Mouse (Mus musculus) CH12.LX (cell line): Measurements from ENCODE around the gene Pgam2. TPM values are rescaled to one million over a fixed set of nuclear protein-coding genes. Genes with fewer than 3 reads are reported as not detected.

Experiments
- DNase-seq: peaks from one replicate; pipeline ENCODE4 v3.0.0-alpha.2; 2013; ENCODE audit errors: extremely low read depth
- H3K27ac ChIP-seq: 2 replicates; pipeline ENCODE4 v1.5.1; 2012; ENCODE audit warnings: low read depth, mild to moderate bottlenecking, control low read depth, moderate library complexity; ENCODE audit not compliant: insufficient read depth
- H3K27me3 ChIP-seq: replicated peaks from 2 replicates; pipeline ENCODE3; 2012; ENCODE audit warnings: inconsistent platforms
- H3K36me3 ChIP-seq, 2 experiments: replicated peaks in 1 of 2; 2 replicates each; pipeline versions ENCODE3 to v1.6.1; 2012; ENCODE audit warnings: inconsistent platforms in 1 of 2, low read length in 1 of 2, mild to moderate bottlenecking in 1 of 2, mixed read lengths in 1 of 2, moderate library complexity in 1 of 2; ENCODE audit not compliant: control insufficient read depth in 1 of 2, insufficient read depth in 1 of 2
- H3K4me1 ChIP-seq, 2 experiments: 2 replicates each; pipeline ENCODE4 v1.6.1; 2012; ENCODE audit warnings: inconsistent platforms in 1 of 2, moderate library complexity in 1 of 2; ENCODE audit not compliant: insufficient read depth in 2 of 2, control insufficient read depth in 1 of 2
- H3K4me2 ChIP-seq: 2 replicates; pipeline ENCODE4 v1.6.1; 2012; ENCODE audit warnings: low read depth, mild to moderate bottlenecking, control low read depth; ENCODE audit not compliant: poor library complexity, insufficient read depth, severe bottlenecking
- H3K4me3 ChIP-seq, 3 experiments: fragments of 150-350 bp in 1 of 3; sonication (generic) in 1 of 3; replicated peaks in 1 of 3; 2 replicates each; pipeline versions ENCODE3 to v1.5.1; 2011 to 2012; ENCODE audit warnings: low read depth in 2 of 3, low read length in 2 of 3, mild to moderate bottlenecking in 2 of 3, moderate library complexity in 2 of 3, control low read depth in 1 of 3, improper control_type of control experiment in 1 of 3, inconsistent platforms in 1 of 3, mixed read lengths in 1 of 3; ENCODE audit not compliant: poor library complexity in 1 of 3
- H3K79me2 ChIP-seq: replicated peaks from 2 replicates; pipeline ENCODE4 v1.6.1; 2012; ENCODE audit warnings: mild to moderate bottlenecking, moderate library complexity; ENCODE audit not compliant: control insufficient read depth, poor library complexity, insufficient read depth, severe bottlenecking; ENCODE audit errors: extremely low read depth
- H3K9ac ChIP-seq: 2 replicates; pipeline ENCODE4 v1.6.1; 2012; ENCODE audit warnings: low read depth, mild to moderate bottlenecking, control low read depth, moderate library complexity; ENCODE audit not compliant: insufficient read depth
- H3K9me3 ChIP-seq: replicated peaks from 2 replicates; pipeline ENCODE3; 2012; ENCODE audit warnings: low read length, inconsistent platforms, mixed read lengths
- BHLHE40 ChIP-seq: IDR thresholded peaks from 2 replicates; pipeline ENCODE4 v1.6.1; 2011; ENCODE audit warnings: mild to moderate bottlenecking, low read depth, low read length, improper control_type of control experiment
- CHD2 ChIP-seq: IDR thresholded peaks from 2 replicates; pipeline ENCODE4 v1.6.1; 2011; ENCODE audit warnings: low read length, improper control_type of control experiment
- CTCF ChIP-seq, 2 experiments: IDR thresholded peaks in 1 of 2; conservative IDR thresholded peaks in 1 of 2; 2 replicates each; pipeline ENCODE4 v1.5.1; 2011 to 2012; ENCODE audit warnings: low read depth in 2 of 2, low read length in 2 of 2, improper control_type of control experiment in 1 of 2, inconsistent platforms in 1 of 2, mild to moderate bottlenecking in 1 of 2, moderate library complexity in 1 of 2
- E2F4 ChIP-seq: IDR thresholded peaks from 2 replicates; pipeline ENCODE4 v1.6.1; 2011; ENCODE audit warnings: low read depth, low read length, improper control_type of control experiment; ENCODE audit not compliant: insufficient replicate concordance
- ELF1 ChIP-seq: IDR thresholded peaks from 2 replicates; pipeline ENCODE4 v1.6.1; 2014; ENCODE audit warnings: low read depth, mild to moderate bottlenecking, inconsistent platforms, low read length, improper control_type of control experiment
- EP300 ChIP-seq: IDR thresholded peaks from 2 replicates; pipeline ENCODE4 v1.6.1; 2011; ENCODE audit warnings: low read length, improper control_type of control experiment
- ETS1 ChIP-seq: conservative IDR thresholded peaks from 2 replicates; pipeline ENCODE4 v1.6.1; 2012; ENCODE audit warnings: low read depth, mild to moderate bottlenecking, inconsistent platforms, low read length, improper control_type of control experiment, moderate library complexity
- HCFC1 ChIP-seq: IDR thresholded peaks from 2 replicates; pipeline ENCODE4 v1.6.1; 2012; ENCODE audit warnings: low read depth, mild to moderate bottlenecking, inconsistent platforms, low read length, improper control_type of control experiment
- IRF4 ChIP-seq: IDR thresholded peaks from 2 replicates; pipeline ENCODE4 v1.6.1; 2014; ENCODE audit warnings: low read depth, mild to moderate bottlenecking, inconsistent platforms, low read length, improper control_type of control experiment
- MXI1 ChIP-seq: IDR thresholded peaks from 2 replicates; pipeline ENCODE4 v1.6.1; 2011; ENCODE audit warnings: mild to moderate bottlenecking, low read depth, low read length, improper control_type of control experiment
- NELFE ChIP-seq: IDR thresholded peaks from 2 replicates; pipeline ENCODE4 v1.6.1; 2011; ENCODE audit warnings: low read depth, low read length, improper control_type of control experiment
- PAX5 ChIP-seq: IDR thresholded peaks from 2 replicates; pipeline ENCODE4 v1.6.1; 2012; ENCODE audit warnings: low read length, inconsistent platforms, mixed read lengths
- POLR2AphosphoS2 ChIP-seq: IDR thresholded peaks from 2 replicates; pipeline ENCODE4 v1.6.1; 2011; ENCODE audit warnings: low read depth, low read length, improper control_type of control experiment
- RAD21 ChIP-seq: IDR thresholded peaks from 2 replicates; pipeline ENCODE4 v1.6.1; 2011; ENCODE audit warnings: low read depth, mild to moderate bottlenecking, low read length, improper control_type of control experiment, moderate library complexity
- SMC3 ChIP-seq: IDR thresholded peaks from 2 replicates; pipeline ENCODE4 v1.6.1; 2011; ENCODE audit warnings: low read depth, low read length, improper control_type of control experiment
- USF1 ChIP-seq: IDR thresholded peaks from 2 replicates; pipeline ENCODE4 v1.6.1; 2014; ENCODE audit warnings: low read depth, mild to moderate bottlenecking, inconsistent platforms, low read length, improper control_type of control experiment
- USF2 ChIP-seq: conservative IDR thresholded peaks from 2 replicates; pipeline ENCODE4 v1.6.1; 2011; ENCODE audit warnings: low read depth, low read length, improper control_type of control experiment
- ZC3H11A ChIP-seq: IDR thresholded peaks from 2 replicates; pipeline ENCODE4 v1.6.1; 2012; ENCODE audit warnings: low read depth, mild to moderate bottlenecking, inconsistent platforms, low read length, improper control_type of control experiment
- ZMIZ1 ChIP-seq: IDR thresholded peaks from 2 replicates; pipeline ENCODE4 v1.6.1; 2012; ENCODE audit warnings: low read depth, mild to moderate bottlenecking, inconsistent platforms, low read length, improper control_type of control experiment
- dilution Hi-C: fragments of 300-500 bp; cut with MboI; formaldehyde crosslinking; loops from 2 replicates; pipeline ENCODE4 v1.14.3; 2020; ENCODE audit warnings: low sequenced_read_pairs; ENCODE audit not compliant: extremely low pct_unique_long_range_greater_than_20kb, extremely low pct_ligation_motif_present
- in situ Hi-C: fragments of 300-500 bp; cut with MboI; formaldehyde crosslinking; loops from 3 replicates; pipeline ENCODE4 v1.14.3; 2019; ENCODE audit warnings: low sequenced_read_pairs, low pct_ligation_motif_present, low pct_unique_long_range_greater_than_20kb, mixed read lengths
- polyA plus RNA-seq: library from polyadenylated mRNA; unstranded; fragments of >175 nt; gene quantifications from 2 replicates; pipeline ENCODE4 v1.2.1, GENCODE M21; 2012; ENCODE audit warnings: low read depth; ENCODE audit not compliant: insufficient read length
- total RNA-seq, 2 experiments: library from RNA; depleted of rRNA; stranded (reverse); fragments of 300-350 nt in 1 of 2; fragments of >200 nt in 1 of 2; gene quantifications; 2 replicates each; pipeline ENCODE4 v1.2.3; 2012 to 2014

Gene Pgam2
- total and polyA plus RNA-seq, 3 experiments: 0.64 to 2.5 TPM; not detected in 1

GRCm38 (mm10) chr11:5778481-5778880 lies 25.1 kb downstream of the Pgam2 start:
- DNase-seq: no peak

GRCm38 (mm10) chr11:5766019-5766418 lies 37.5 kb downstream of the Pgam2 start:
- H3K9ac ChIP-seq: no peak overlapping the region
- H3K4me1 ChIP-seq: peaks cover 0 to 11% of the 10 kb centered on the region in 2 experiments; a peak in 2 of 4 replicates
- TF ChIP-seq BHLHE40 (no peak), MXI1 (no peak), HCFC1 (no peak), NELFE (no peak), ETS1 (no peak), ZMIZ1 (no peak), RAD21 (no peak)
- no peak overlapping the region for H3K27ac ChIP-seq
- in situ Hi-C loops (no loop called here), dilution Hi-C loops (no loop called here)
- H3K9me3 ChIP-seq: no peaks in the 10 kb centered on the region
- H3K4me3 ChIP-seq: no peak overlapping the region
- no peak overlapping the region for H3K4me2 ChIP-seq
- no peaks in the 10 kb centered on the region; the same call in 1 of the 2 replicates for H3K79me2 ChIP-seq
- peaks cover 12 to 43% of the 10 kb centered on the region in 2 experiments for H3K36me3 ChIP-seq
- DNase-seq: no peak
- no peaks in the 10 kb centered on the region for H3K27me3 ChIP-seq

More at GRCm38 (mm10) chr11:5778481-5778880, 25.1 kb downstream of the Pgam2 start:
- no peaks in the 10 kb centered on the region for H3K79me2 ChIP-seq
- TF ChIP-seq SMC3: peak; percentile 64
- TF ChIP-seq PAX5: no peak
- no peak for TF ChIP-seq USF1
- TF ChIP-seq IRF4: no peak
- no peak for TF ChIP-seq CHD2
- TF ChIP-seq CTCF (conservative IDR thresholded peaks at IDR 0.05 in 1 of 2, IDR thresholded peaks at IDR 0.05 in 1 of 2; ENCODE audit: low read depth in 2 of 2, low read length in 2 of 2): peak; percentile 30 to 82; a peak in 3 of 4 replicates
- no peak for TF ChIP-seq EP300
- peak; percentile 81 for TF ChIP-seq RAD21
- TF ChIP-seq ZC3H11A: no peak
- TF ChIP-seq POLR2AphosphoS2: no peak
- no peak for TF ChIP-seq ELF1
- no peak for TF ChIP-seq USF2
- no peak for TF ChIP-seq E2F4
- TF ChIP-seq, all 38 proteins: peak for 3
- H3K27me3 ChIP-seq: no peaks in the 10 kb centered on the region
- in situ Hi-C loops: no loop called here
- H3K4me2 ChIP-seq: no peak overlapping the region
- H3K4me3 ChIP-seq: no peak overlapping the region
- H3K36me3 ChIP-seq: peaks cover 14 to 41% of the 10 kb centered on the region in 2 experiments
- H3K27ac ChIP-seq: no peak overlapping the region
- H3K4me1 ChIP-seq: no peaks in the 10 kb centered on the region
- dilution Hi-C loops: no loop called here
- no peaks in the 10 kb centered on the region for H3K9me3 ChIP-seq
- H3K9ac ChIP-seq: no peak overlapping the region
